Mouse (Mus musculus) embryonic facial prominence, embryonic 11.5 days (tissue): ENCODE measurements around the gene Dclk1. TPM values are rescaled to one million over a fixed set of nuclear protein-coding genes. Genes with fewer than 3 reads are reported as not detected.
A peak's percentile ranks its signal among the peaks of the same experiment; 100 is the strongest.

Source experiments
- ATAC-seq: fragments of 200-750 bp; cut with Nextera tagmentation; replicated peaks from 2 replicates; pipeline ENCODE4 v1.8.0; 2017; ENCODE audit warnings: low read depth; ENCODE audit not compliant: insufficient number of reproducible peaks, low FRiP score, low TSS enrichment
- DNase-seq: peaks from one replicate; pipeline ENCODE4 v3.0.0-alpha.2; 2015; ENCODE audit warnings: low spot score
- H3K27ac ChIP-seq: fragments of 300-500 bp; sonication (generic); replicated peaks from 2 replicates; pipeline ENCODE4 v1.5.1; 2014; ENCODE audit warnings: mild to moderate bottlenecking, low read depth, low read length, control low read depth
- H3K27me3 ChIP-seq: fragments of 300-500 bp; sonication (generic); 2 replicates; pipeline ENCODE4 v1.6.1; 2014; ENCODE audit warnings: mild to moderate bottlenecking, low read length, moderate library complexity, mixed read lengths; ENCODE audit not compliant: control insufficient read depth, insufficient read depth
- H3K36me3 ChIP-seq: fragments of 300-500 bp; sonication (generic); replicated peaks from 2 replicates; pipeline ENCODE4 v1.6.1; 2014; ENCODE audit warnings: low read depth, mild to moderate bottlenecking, low read length, moderate library complexity, mixed read lengths; ENCODE audit not compliant: control insufficient read depth, insufficient read depth
- H3K4me1 ChIP-seq: fragments of 300-500 bp; sonication (generic); 2 replicates; pipeline ENCODE4 v1.6.1; 2014; ENCODE audit warnings: low read length, mixed read lengths; ENCODE audit not compliant: control insufficient read depth, insufficient read depth
- H3K4me2 ChIP-seq: fragments of 300-500 bp; sonication (generic); 2 replicates; pipeline ENCODE4 v1.6.1; 2014; ENCODE audit warnings: low read depth, mild to moderate bottlenecking, control low read depth, low read length, moderate library complexity
- H3K4me3 ChIP-seq: fragments of 300-500 bp; sonication (generic); 2 replicates; pipeline ENCODE4 v1.5.1; 2014; ENCODE audit warnings: low read depth, low read length, control low read depth
- H3K9ac ChIP-seq: fragments of 300-500 bp; sonication (generic); replicated peaks from 2 replicates; pipeline ENCODE4 v1.6.1; 2014; ENCODE audit warnings: mild to moderate bottlenecking, control low read depth, low read length
- H3K9me3 ChIP-seq: fragments of 300-500 bp; sonication (generic); replicated peaks from 2 replicates; pipeline ENCODE4 v1.6.1; 2016; ENCODE audit warnings: mild to moderate bottlenecking, low read length, inconsistent platforms, mixed read lengths; ENCODE audit not compliant: control insufficient read depth
- WGBS: fragments of 180-500 bp; shearing (Covaris S2); extraction: QIAGEN DNeasy Blood & Tissue Kit; methylation state at CpG from one replicate; pipeline ENCODE4 v1.1.7; 2014; 5-methylcytosine and 5-hydroxymethylcytosine counted together
- polyA plus RNA-seq: library from polyadenylated mRNA; unstranded; fragments of >200 nt; fragmentation: Nextera tagmentation; extraction: Ambion mirVana; gene quantifications from 2 replicates; pipeline ENCODE4 v1.2.1, GENCODE M21; 2014

Gene Dclk1
- polyA plus RNA-seq, 1 experiment from 2014 or later, result 32.9 TPM

GRCm38 (mm10) chr3:55465785-55466184 is 223.6 kb downstream of the Dclk1 start:
- Histone ChIP-seq H3K27ac (no peak overlapping the region), H3K4me1 (no peaks in the 10 kb centered on the region), H3K4me3 (no peak overlapping the region), H3K27me3 (no peaks in the 10 kb centered on the region), H3K4me2 (no peak overlapping the region), H3K36me3 (no peaks in the 10 kb centered on the region), H3K9me3 (no peaks in the 10 kb centered on the region), H3K9ac (no peak overlapping the region)
- ATAC-seq, result no peak
- no peak for DNase-seq
- 83% methylated on average over 8 of the region's 8 CpGs for WGBS

DNA sequence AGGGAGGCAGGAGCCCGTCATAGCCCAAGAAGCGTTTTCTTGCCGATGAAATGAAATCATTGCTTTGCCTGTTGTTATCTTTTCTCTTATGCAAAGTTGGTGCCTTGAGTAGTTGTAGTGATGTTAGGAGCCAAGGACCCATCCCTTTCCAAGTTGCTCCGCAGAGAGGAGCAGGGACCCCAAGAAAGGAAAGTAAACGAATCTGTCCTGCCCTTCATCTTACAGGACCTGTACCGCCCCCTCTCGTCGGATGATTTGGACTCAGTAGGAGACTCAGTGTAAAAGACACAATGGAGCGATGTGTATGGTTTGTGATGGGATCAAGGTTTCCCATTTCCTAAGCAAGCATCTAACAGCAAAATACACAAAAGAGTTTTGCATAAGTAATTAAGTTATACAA is 224.2 kb downstream of the Dclk1 start:
- H3K9ac ChIP-seq, result no peak overlapping the region
- H3K4me2 ChIP-seq, result no peak overlapping the region
- H3K36me3 ChIP-seq, result no peaks in the 10 kb centered on the region
- DNase-seq (no peak), ATAC-seq (no peak)
- no peak overlapping the region for H3K4me3 ChIP-seq
- no peaks in the 10 kb centered on the region for H3K9me3 ChIP-seq
- WGBS, result 67% methylated on average over 9 of the region's 9 CpGs
- H3K4me1 ChIP-seq, result no peaks in the 10 kb centered on the region
- H3K27ac ChIP-seq, result no peak overlapping the region
- H3K27me3 ChIP-seq, result no peaks in the 10 kb centered on the region

DNA sequence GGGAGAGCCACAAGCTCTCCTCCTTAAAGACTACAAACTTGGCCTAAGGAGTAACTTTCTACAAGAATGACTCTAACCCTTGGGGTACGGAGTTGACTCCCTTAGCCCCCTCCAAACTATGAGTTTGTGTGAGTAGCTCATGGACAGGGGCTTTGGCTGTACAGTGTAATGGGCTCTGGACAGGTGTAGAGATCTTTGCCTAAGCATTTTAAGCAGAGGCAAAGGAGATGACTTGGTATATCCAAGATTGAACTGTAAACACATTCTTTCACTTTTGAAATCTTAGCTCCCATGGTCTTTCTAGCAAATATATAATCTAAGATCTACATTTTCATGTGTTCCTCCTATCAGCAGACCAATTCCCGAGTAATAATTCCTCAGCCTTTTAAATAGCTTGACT is 229.9 kb downstream of the Dclk1 start, which contains the start of gene Gm21954:
Gene Gm21954, minus strand, starts transcription at position 101 of the 400 bp plus-strand sequence.
- Histone ChIP-seq H3K9ac (no peak within 1 kb of the TSS), H3K4me3 (no peak within 1 kb of the TSS), H3K36me3 (no peaks in the 10 kb centered on the region), H3K4me2 (no peak within 1 kb of the TSS), H3K27ac (no peak within 1 kb of the TSS), H3K4me1 (no peaks in the 10 kb centered on the region), H3K9me3 (no peaks in the 10 kb centered on the region), H3K27me3 (no peaks in the 10 kb centered on the region)
- ATAC-seq (no peak), DNase-seq (no peak)
- 95% methylated on average over 2 of the region's 2 CpGs for WGBS

GRCm38 (mm10) chr3:55473146-55473545 is 231.0 kb downstream of the Dclk1 start:
- no peak overlapping the region for H3K27ac ChIP-seq
- peak; percentile 46 for DNase-seq

DNA sequence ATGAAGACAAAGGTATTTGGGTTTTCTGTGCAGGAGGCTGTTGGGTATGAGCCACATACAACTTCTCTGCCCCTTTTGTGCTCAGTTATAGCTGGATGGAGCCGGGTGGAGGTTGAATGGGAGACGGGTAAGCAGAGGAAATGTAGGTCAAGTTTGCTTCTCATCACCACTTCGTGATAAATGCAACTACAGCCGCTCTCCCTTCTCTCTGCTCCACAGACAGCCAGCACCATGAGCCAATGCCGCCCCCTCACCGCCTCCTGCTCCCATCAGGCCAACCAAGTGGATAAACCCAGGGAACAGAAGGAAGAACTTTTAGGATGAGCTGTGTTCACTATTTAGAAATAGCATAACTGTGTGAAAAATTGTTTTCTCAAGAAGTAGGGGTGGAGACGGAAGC is 234.5 kb downstream of the Dclk1 start:
- DNase-seq (no peak), ATAC-seq (no peak)
- Histone ChIP-seq H3K4me2 (no peak overlapping the region), H3K27me3 (no peaks in the 10 kb centered on the region), H3K4me3 (no peak overlapping the region), H3K9ac (no peak overlapping the region), H3K27ac (no peak overlapping the region), H3K4me1 (no peaks in the 10 kb centered on the region), H3K36me3 (no peaks in the 10 kb centered on the region), H3K9me3 (no peaks in the 10 kb centered on the region)
- WGBS, result 92% methylated on average over 7 of the region's 7 CpGs

More at GRCm38 (mm10) chr3:55473146-55473545, 231.0 kb downstream of the Dclk1 start:
- Histone ChIP-seq H3K4me2 (no peak overlapping the region), H3K4me3 (no peak overlapping the region), H3K27me3 (no peaks in the 10 kb centered on the region), H3K9me3 (no peaks in the 10 kb centered on the region), H3K9ac (no peak overlapping the region), H3K36me3 (no peaks in the 10 kb centered on the region), H3K4me1 (no peaks in the 10 kb centered on the region)
- 48% methylated on average over 6 of the region's 6 CpGs for WGBS
- no peak; the same call in 1 of the 2 replicates for ATAC-seq

DNA sequence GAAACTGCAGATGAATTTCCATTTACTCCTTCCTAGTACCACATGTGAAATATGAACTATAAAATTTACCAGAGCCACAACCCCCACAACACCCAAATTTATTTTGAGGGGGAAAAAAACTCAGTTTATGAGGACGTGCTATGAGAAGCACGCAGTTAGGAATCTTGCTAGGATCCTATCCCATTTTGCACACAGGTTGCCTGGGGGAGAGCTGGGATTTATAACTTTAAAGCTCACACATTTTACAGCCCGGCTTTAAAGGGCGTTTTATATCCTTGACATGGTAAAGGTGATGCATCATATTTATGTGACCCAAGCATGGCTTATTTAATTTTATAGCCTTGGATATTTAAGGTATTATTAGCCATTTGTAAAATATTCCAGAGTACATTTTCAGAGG is 237.1 kb downstream of the Dclk1 start:
- WGBS, result 93% methylated on average over 4 of the region's 4 CpGs
- Histone ChIP-seq H3K27ac (no peak overlapping the region), H3K27me3 (no peaks in the 10 kb centered on the region), H3K4me3 (no peak overlapping the region), H3K9me3 (no peaks in the 10 kb centered on the region), H3K4me1 (no peaks in the 10 kb centered on the region), H3K36me3 (no peaks in the 10 kb centered on the region), H3K4me2 (no peak overlapping the region), H3K9ac (no peak overlapping the region)
- no peak for DNase-seq
- no peak for ATAC-seq

DNA sequence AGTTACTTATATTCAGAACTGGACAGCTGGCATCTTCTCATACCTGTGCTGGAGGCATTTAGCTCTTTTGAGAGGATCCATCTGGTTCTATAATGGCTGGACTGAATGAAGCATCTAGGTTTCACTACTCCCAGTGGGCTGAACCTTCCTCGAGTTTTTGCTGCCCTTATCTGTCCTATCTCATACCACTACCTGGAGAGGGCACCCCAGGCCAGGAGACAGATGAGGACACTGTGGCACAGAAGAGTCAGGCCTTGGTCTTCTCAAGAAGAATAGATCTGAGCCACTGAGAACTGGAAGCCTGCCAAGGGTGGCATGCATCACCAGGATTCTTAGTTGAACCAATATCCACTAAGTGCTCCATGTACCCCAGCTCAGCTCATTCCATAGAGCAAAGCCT is 239.0 kb downstream of the Dclk1 start:
- 62% methylated on average over 1 of the region's 1 CpGs for WGBS
- H3K9ac ChIP-seq, result no peak overlapping the region
- no peak overlapping the region for H3K4me2 ChIP-seq
- no peak overlapping the region for H3K4me3 ChIP-seq
- H3K9me3 ChIP-seq, result no peaks in the 10 kb centered on the region
- no peaks in the 10 kb centered on the region for H3K4me1 ChIP-seq
- H3K27me3 ChIP-seq, result no peaks in the 10 kb centered on the region
- DNase-seq (no peak), ATAC-seq (no peak)
- no peak overlapping the region for H3K27ac ChIP-seq
- no peaks in the 10 kb centered on the region for H3K36me3 ChIP-seq

DNA sequence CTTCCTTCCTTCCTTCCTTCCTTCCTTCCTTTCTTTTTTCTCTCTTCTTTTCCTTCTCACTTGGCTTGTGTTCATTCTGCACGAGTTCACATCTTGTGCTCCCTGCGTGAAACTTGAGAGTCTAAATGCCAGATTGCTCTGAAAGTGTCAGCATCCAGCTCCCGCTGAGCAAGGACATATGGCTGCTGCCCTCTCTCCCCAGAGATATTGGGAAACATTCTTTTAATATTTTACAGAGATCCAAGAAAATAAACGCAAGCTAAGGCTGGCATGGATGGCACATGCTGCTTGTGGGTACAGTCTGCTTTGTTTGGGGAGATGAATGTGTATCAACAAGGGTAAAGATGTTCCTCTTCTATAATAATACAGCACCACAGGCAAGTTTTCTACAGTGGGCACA is 241.2 kb downstream of the Dclk1 start:
- ATAC-seq, result no peak
- Histone ChIP-seq H3K27ac (no peak overlapping the region), H3K9ac (no peak overlapping the region), H3K9me3 (no peaks in the 10 kb centered on the region), H3K27me3 (no peaks in the 10 kb centered on the region), H3K36me3 (no peaks in the 10 kb centered on the region), H3K4me1 (no peaks in the 10 kb centered on the region), H3K4me3 (no peak overlapping the region), H3K4me2 (no peak overlapping the region)
- 33% methylated on average over 4 of the region's 4 CpGs for WGBS
- no peak for DNase-seq
